Mouse (Mus musculus) hindbrain, embryonic 10.5 days (tissue): ENCODE results near the gene Rnf212. TPM values are rescaled to one million over a fixed set of nuclear protein-coding genes. Genes with fewer than 3 reads are reported as not detected.
A peak's percentile ranks its signal among the peaks of the same experiment; 100 is the strongest.
"Not testable (repeated sequence)": the region's sequence is repeated elsewhere in the genome, so short reads cannot be mapped to it uniquely, and the experiment has no call there.

Source experiments
- DNase-seq: peaks from one replicate; pipeline ENCODE4 v3.0.0-alpha.2; 2017; ENCODE audit warnings: low spot score
- H3K27ac ChIP-seq: fragments of 300-500 bp; sonication (generic); 2 replicates; pipeline ENCODE4 v1.5.1; 2016; ENCODE audit warnings: mild to moderate bottlenecking, moderate library complexity
- H3K27me3 ChIP-seq: fragments of 300-500 bp; sonication (generic); 2 replicates; pipeline ENCODE4 v1.6.1; 2016; ENCODE audit warnings: mild to moderate bottlenecking; ENCODE audit not compliant: poor library complexity, insufficient read depth, severe bottlenecking
- H3K36me3 ChIP-seq: fragments of 300-500 bp; sonication (generic); 2 replicates; pipeline ENCODE4 v1.6.1; 2016; ENCODE audit warnings: mild to moderate bottlenecking, moderate library complexity
- H3K4me1 ChIP-seq: fragments of 300-500 bp; sonication (generic); replicated peaks from 2 replicates; pipeline ENCODE4 v1.6.1; 2016; ENCODE audit warnings: mild to moderate bottlenecking
- H3K4me3 ChIP-seq: fragments of 300-500 bp; sonication (generic); 2 replicates; pipeline ENCODE4 v1.5.1; 2016; ENCODE audit warnings: mild to moderate bottlenecking, moderate library complexity
- H3K9me3 ChIP-seq: fragments of 300-500 bp; sonication (generic); 2 replicates; pipeline ENCODE4 v1.6.1; 2016; ENCODE audit warnings: mild to moderate bottlenecking, moderate library complexity
- WGBS: fragments of 180-500 bp; shearing (Covaris S2); methylation state at CpG from one replicate; pipeline ENCODE4 v1.1.7; 2016; 5-methylcytosine and 5-hydroxymethylcytosine counted together
- polyA plus RNA-seq: library from polyadenylated mRNA; unstranded; fragments of >200 nt; fragmentation: Nextera tagmentation; extraction: Ambion mirVana; gene quantifications from 2 replicates; pipeline ENCODE4 v1.2.1, GENCODE M21; 2016

Gene Rnf212
- polyA plus RNA-seq = 0.25 TPM in 1 of 2 replicates, not detected in the other

- WGBS = 76% methylated on average over 40 of the region's 40 CpGs
- no peaks in the 10 kb centered on the region for H3K27me3 ChIP-seq
Observed at GRCm38 (mm10) chr5:108774630-108775306, at the start of gene Rnf212. TSS of gene Rnf212 (minus strand) at chr5:108774982.

DNA sequence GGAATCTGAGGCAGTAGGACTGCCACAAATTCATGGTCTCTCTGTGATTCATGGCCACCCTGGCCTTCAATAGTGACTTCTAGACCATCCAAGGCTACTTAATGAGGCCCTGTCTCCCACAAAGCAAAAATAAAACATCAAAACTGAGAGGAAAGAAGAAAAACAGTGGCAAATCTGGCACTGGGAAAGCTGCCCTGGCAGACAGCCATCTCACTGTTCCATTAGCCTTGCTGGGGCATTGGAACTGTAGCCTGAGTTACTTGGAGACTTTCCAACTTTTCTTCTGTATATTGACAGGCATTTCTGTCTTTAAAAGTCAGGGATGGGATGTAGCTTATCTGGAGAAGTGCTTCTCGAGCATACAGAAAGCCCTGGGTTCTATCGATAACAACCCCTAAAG, 48.5 kb upstream of the Rnf212 start:
- Histone ChIP-seq H3K27ac (no peak overlapping the region), H3K4me3 (no peak overlapping the region), H3K4me1 (no peaks in the 10 kb centered on the region), H3K36me3 (no peaks in the 10 kb centered on the region), H3K27me3 (no peaks in the 10 kb centered on the region), H3K9me3 (no peaks in the 10 kb centered on the region)
- no peak for DNase-seq
- 90% methylated on average over 2 of the region's 2 CpGs for WGBS

More at GRCm38 (mm10) chr5:108774630-108775306, at the start of gene Rnf212:
- Histone ChIP-seq H3K36me3 (no peaks in the 10 kb centered on the region), H3K4me1 (no peaks in the 10 kb centered on the region), H3K27ac (no peak within 1 kb of the TSS), H3K4me3 (no peak within 1 kb of the TSS), H3K9me3 (0 out of 2 replicates have a peak, but pooled peaks cover 3% of the 10 kb centered on the region)
- DNase-seq = no peak

DNA sequence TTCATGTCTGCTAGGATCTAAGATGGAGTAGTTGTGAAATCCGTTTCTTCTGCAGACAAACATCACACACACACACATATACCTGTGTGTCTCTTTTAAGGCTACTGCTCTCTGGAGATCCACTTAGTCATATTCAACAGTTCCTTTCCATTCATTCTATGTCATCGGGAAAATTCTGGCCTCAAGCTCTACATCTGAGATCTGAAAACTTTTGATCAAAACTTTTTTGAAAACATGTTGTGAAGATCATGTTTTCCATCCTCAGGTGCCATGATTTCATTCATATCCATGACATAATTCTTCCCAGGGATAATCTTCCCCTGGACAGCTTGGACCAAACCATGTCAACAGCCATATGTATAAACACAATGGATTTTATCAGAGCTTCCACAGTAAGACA, 34.0 kb upstream of the Rnf212 start, which contains the start of gene Vmn2r8:
TSS of gene Vmn2r8 (minus strand) at position 101 of the 400 bp plus-strand sequence.
- H3K4me1 ChIP-seq, H3K9me3 ChIP-seq, H3K27me3 ChIP-seq, H3K4me3 ChIP-seq, H3K27ac ChIP-seq, DNase-seq, H3K36me3 ChIP-seq: not testable (repeated sequence)
- 79% methylated on average over 2 of the region's 2 CpGs for WGBS

DNA sequence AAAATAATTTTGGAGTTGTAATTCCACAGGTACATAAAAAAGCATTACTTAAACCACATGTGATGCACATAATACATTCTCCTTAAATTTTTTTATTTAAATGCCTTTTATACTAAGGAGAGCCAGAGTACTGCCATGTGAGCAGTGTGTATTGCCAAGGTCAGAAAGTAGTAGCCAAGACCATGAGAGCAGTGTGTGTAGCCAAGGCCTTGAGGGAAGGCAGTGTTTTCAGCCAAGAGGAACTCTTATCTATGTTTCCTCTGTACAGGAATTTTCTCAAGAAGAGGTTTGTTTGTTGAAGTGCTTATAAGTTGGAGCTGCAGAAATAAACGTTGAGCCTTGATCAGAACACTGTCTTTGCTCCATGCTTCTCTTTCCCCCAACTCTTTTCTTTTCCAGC, 28.9 kb upstream of the Rnf212 start:
- H3K36me3 ChIP-seq = no peaks in the 10 kb centered on the region
- no peaks in the 10 kb centered on the region for H3K4me1 ChIP-seq
- 42% methylated on average over 1 of the region's 1 CpGs for WGBS
- DNase-seq = no peak
- no peaks in the 10 kb centered on the region for H3K9me3 ChIP-seq
- no peak overlapping the region for H3K4me3 ChIP-seq
- no peak overlapping the region for H3K27ac ChIP-seq
- no peaks in the 10 kb centered on the region for H3K27me3 ChIP-seq

DNA sequence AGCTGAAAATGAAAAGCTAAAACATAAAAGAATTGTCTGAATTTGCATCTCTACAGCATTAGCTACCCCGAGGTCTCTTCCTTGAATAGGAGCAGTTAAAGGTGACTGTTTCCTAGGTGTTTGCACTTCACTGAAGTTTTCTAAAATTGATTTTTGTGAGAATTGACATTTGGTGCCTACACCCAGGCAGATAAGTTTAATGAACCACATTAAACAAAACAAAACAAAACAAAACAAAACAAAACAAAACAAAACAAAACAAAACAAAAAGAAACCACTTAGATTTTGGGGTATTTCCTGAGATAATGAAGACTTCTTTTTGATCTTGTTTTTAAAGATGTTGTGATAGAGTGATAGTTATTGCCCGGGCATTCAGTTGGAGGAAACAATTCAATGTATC, 20.5 kb upstream of the Rnf212 start, which contains the start of gene Tmed11:
TSS of gene Tmed11 (minus strand) at position 101 of the 400 bp plus-strand sequence.
- H3K4me3 ChIP-seq, DNase-seq, H3K36me3 ChIP-seq, H3K27me3 ChIP-seq, H3K9me3 ChIP-seq, H3K4me1 ChIP-seq, H3K27ac ChIP-seq: not testable (repeated sequence)
- WGBS = 65% methylated on average over 2 of the region's 2 CpGs

DNA sequence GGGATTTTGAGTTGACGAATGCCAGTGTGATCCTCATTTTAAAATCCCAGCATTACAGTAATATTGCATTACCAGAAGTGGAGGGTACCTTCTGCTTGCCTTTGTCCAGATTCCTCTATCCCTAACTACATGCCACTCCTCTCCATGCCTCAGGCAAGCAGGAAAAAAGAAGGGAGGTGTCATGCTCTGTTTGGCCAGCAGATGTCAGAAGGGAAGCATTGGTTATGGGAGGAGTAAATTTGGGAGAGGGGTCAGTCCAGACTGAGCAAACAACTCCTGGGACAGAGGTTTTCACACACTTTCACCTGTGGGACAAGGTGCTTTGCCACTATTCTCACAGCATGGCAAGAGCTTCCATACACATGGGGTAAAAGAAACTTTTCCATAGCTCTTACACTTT, 15.6 kb upstream of the Rnf212 start:
- 33% methylated on average over 1 of the region's 1 CpGs for WGBS
- H3K9me3 ChIP-seq, H3K36me3 ChIP-seq, H3K4me3 ChIP-seq, H3K27me3 ChIP-seq, H3K27ac ChIP-seq, H3K4me1 ChIP-seq: not testable (repeated sequence)
- peak; percentile 26 for DNase-seq

GRCm38 (mm10) chr5:108760002-108760401, 14.8 kb downstream of the Rnf212 start:
- Histone ChIP-seq H3K36me3 (no peaks in the 10 kb centered on the region), H3K27me3 (no peaks in the 10 kb centered on the region), H3K9me3 (no peaks in the 10 kb centered on the region), H3K4me3 (no peak overlapping the region), H3K4me1 (no peaks in the 10 kb centered on the region), H3K27ac (no peak overlapping the region)
- WGBS = 81% methylated on average over 2 of the region's 2 CpGs
- no peak for DNase-seq

GRCm38 (mm10) chr5:108758396-108758795, 16.4 kb downstream of the Rnf212 start:
- peak; percentile 6 for DNase-seq
- Histone ChIP-seq H3K4me1 (no peaks in the 10 kb centered on the region), H3K27ac (no peak overlapping the region), H3K4me3 (no peak overlapping the region), H3K9me3 (no peaks in the 10 kb centered on the region), H3K27me3 (no peaks in the 10 kb centered on the region), H3K36me3 (no peaks in the 10 kb centered on the region)
- 59% methylated on average over 3 of the region's 3 CpGs for WGBS

- not testable (repeated sequence) for DNase-seq
- WGBS = 81% methylated on average over 4 of the region's 4 CpGs
Observed at GRCm38 (mm10) chr5:108751258-108751657, 23.5 kb downstream of the Rnf212 start.

GRCm38 (mm10) chr5:108750328-108751210, 24.2 kb downstream of the Rnf212 start:
- no peaks in the 10 kb centered on the region for H3K4me1 ChIP-seq
- 79% methylated on average over 5 of the region's 5 CpGs for WGBS

More at GRCm38 (mm10) chr5:108751258-108751657, 23.5 kb downstream of the Rnf212 start:
- not testable (repeated sequence) for H3K36me3 ChIP-seq, H3K9me3 ChIP-seq, H3K4me3 ChIP-seq, H3K4me1 ChIP-seq, H3K27ac ChIP-seq, H3K27me3 ChIP-seq

DNA sequence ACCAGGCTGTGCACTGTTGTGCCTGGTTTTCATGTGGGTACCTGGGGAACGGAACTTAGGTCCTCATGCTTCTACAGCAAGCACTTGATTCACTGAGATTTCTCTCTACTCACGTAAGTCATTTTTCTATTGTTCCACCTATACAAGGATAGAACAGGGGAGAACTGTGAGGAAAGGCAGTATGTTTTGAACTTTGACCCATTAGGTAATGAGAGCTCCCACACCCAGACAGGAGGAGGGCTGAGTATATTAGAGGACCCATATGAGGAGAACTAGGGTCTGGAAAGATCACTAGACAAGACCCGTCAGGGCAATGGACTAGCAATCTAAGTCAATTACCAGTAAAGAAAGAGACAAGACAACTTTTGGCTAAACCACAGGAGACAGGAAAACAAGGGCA, 30.2 kb downstream of the Rnf212 start:
- DNase-seq = no peak
- Histone ChIP-seq H3K27ac (no peak overlapping the region), H3K4me3 (no peak overlapping the region), H3K4me1 (no peaks in the 10 kb centered on the region), H3K27me3 (no peaks in the 10 kb centered on the region), H3K9me3 (no peaks in the 10 kb centered on the region), H3K36me3 (no peaks in the 10 kb centered on the region)
- WGBS = 80% methylated on average over 3 of the region's 3 CpGs

More at GRCm38 (mm10) chr5:108750328-108751210, 24.2 kb downstream of the Rnf212 start:
- Histone ChIP-seq H3K4me3 (no peak overlapping the region), H3K36me3 (no peaks in the 10 kb centered on the region), H3K9me3 (no peaks in the 10 kb centered on the region), H3K27me3 (no peaks in the 10 kb centered on the region), H3K27ac (no peak overlapping the region)
- DNase-seq = no peak

- Histone ChIP-seq H3K36me3 (no peaks in the 10 kb centered on the region), H3K9me3 (no peaks in the 10 kb centered on the region), H3K27ac (no peak overlapping the region), H3K27me3 (no peaks in the 10 kb centered on the region), H3K4me3 (no peak overlapping the region), H3K4me1 (no peaks in the 10 kb centered on the region)
- no peak for DNase-seq
- 64% methylated on average over 2 of the region's 2 CpGs for WGBS
Observed at GRCm38 (mm10) chr5:108743856-108744255, 30.9 kb downstream of the Rnf212 start.

- Histone ChIP-seq H3K4me3 (no peak overlapping the region), H3K36me3 (no peaks in the 10 kb centered on the region), H3K27me3 (no peaks in the 10 kb centered on the region), H3K27ac (no peak overlapping the region), H3K4me1 (no peaks in the 10 kb centered on the region), H3K9me3 (no peaks in the 10 kb centered on the region)
- DNase-seq = no peak
- 66% methylated on average over 2 of the region's 2 CpGs for WGBS
Observed at GRCm38 (mm10) chr5:108742596-108742995, 32.2 kb downstream of the Rnf212 start.
